Mouse (Mus musculus): Measurements from ENCODE around the gene Hsf4. TPM values are rescaled to one million over a fixed set of nuclear protein-coding genes. Genes with fewer than 3 reads are reported as not detected.

Hsf4 gene
- total RNA-seq, 2 experiments from 2014 or later: 0.42 to 0.70 TPM

GRCm38 (mm10) chr8:105259721-105260320 lies 9.8 kb upstream of the Hsf4 start:
- peak; percentile 89 for DNase-seq

GRCm38 (mm10) chr8:105260371-105261099 lies 9.1 kb upstream of the Hsf4 start:
- DNase-seq: no peak

- DNase-seq: no peak
These were observed 8.1 kb upstream of the Hsf4 start for GRCm38 (mm10) chr8:105261326-105261980.

- no peak for DNase-seq
These were observed 6.2 kb upstream of the Hsf4 start for GRCm38 (mm10) chr8:105263244-105263912.

GRCm38 (mm10) chr8:105264024-105264982 lies 5.3 kb upstream of the Hsf4 start, which contains the start of the genes Tradd and Fbxl8:
Gene Tradd, minus strand, starts transcription at chr8:105264609.
Gene Fbxl8, plus strand, starts transcription at chr8:105264648.
- peak; percentile 71 for DNase-seq

- no peak for DNase-seq
These were observed 4.5 kb upstream of the Hsf4 start for GRCm38 (mm10) chr8:105265128-105265527.

GRCm38 (mm10) chr8:105266775-105267174 lies 2.8 kb upstream of the Hsf4 start:
- DNase-seq: no peak

GRCm38 (mm10) chr8:105268342-105269074 lies 1.1 kb upstream of the Hsf4 start:
- DNase-seq: no peak

GRCm38 (mm10) chr8:105269075-105269458 lies 534 bp upstream of the Hsf4 start:
- DNase-seq: no peak

GRCm38 (mm10) chr8:105270101-105270915 lies 707 bp downstream of the Hsf4 start:
- no peak for DNase-seq

GRCm38 (mm10) chr8:105270916-105271186 lies 1.2 kb downstream of the Hsf4 start:
- DNase-seq: no peak

- DNase-seq: no peak
These were observed 5.8 kb downstream of the Hsf4 start for GRCm38 (mm10) chr8:105275387-105275786.

- no peak for DNase-seq
These were observed 6.2 kb downstream of the Hsf4 start, which contains the start of gene Nol3 for GRCm38 (mm10) chr8:105275840-105276239. Gene Nol3, plus strand, starts transcription at chr8:105276140.

GRCm38 (mm10) chr8:105276292-105277120 lies 6.9 kb downstream of the Hsf4 start:
- DNase-seq: peak; percentile 70

- peak; percentile 91 for DNase-seq
These were observed 9.3 kb downstream of the Hsf4 start for GRCm38 (mm10) chr8:105278911-105279334.

GRCm38 (mm10) chr8:105280567-105280966 lies 11.0 kb downstream of the Hsf4 start:
- DNase-seq: no peak

GRCm38 (mm10) chr8:105281821-105282220 lies 12.2 kb downstream of the Hsf4 start:
- DNase-seq: no peak

GRCm38 (mm10) chr8:105282239-105282638 lies 12.6 kb downstream of the Hsf4 start:
- no peak for DNase-seq

GRCm38 (mm10) chr8:105283074-105283473 lies 13.5 kb downstream of the Hsf4 start:
- DNase-seq: peak; percentile 64
